Mouse (Mus musculus) heart, adult 2 months (tissue): ENCODE measurements around the gene Daglb.

Experiments used
- CTCF ChIP-seq: fragments of 200-600 bp; IDR thresholded peaks from 2 replicates; pipeline ENCODE4 v1.8.1; 2022; ENCODE audit warnings: antibody characterized with exemption, mild to moderate bottlenecking, moderate library complexity
- EP300 ChIP-seq: fragments of 200-500 bp; IDR thresholded peaks from 2 replicates; pipeline ENCODE4 v1.6.1; 2011; ENCODE audit warnings: low read depth, low read length, control low read depth; ENCODE audit not compliant: insufficient read depth

GRCm38 (mm10) chr5:143504453-143504852 is 40.1 kb downstream of the Daglb start:
- TF ChIP-seq EP300 (no peak), CTCF (peak; percentile 76)
